Mouse (Mus musculus): ENCODE data around the gene Mrpl14.

DNA sequence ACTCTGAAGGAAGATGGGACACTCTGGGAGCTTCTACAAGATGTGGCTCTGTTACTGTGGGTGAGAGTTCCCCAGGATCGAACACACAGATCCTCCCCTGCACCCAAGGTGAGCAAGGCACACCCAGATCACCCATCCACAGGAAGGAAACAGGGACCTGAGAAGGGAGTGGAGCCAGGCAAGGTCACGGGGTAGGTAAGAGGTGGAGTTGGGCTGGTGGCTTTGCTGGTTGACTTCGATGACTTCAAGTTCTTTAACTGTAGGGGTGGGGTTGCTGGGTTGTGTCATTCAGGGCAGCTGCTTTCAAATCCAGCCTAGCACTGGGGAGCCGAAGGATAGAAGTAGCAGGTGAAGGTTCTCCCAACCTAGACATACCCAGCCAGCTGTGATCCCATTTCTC lies 3.3 kb upstream of the Mrpl14 start:
- TF ChIP-seq CTCF (conservative IDR thresholded peaks at IDR 0.05; ENCODE audit: insufficient read depth, insufficient read length, low read depth, low read length) = no peak
- no peak for TF ChIP-seq POLR2A (IDR thresholded peaks at IDR 0.05; ENCODE audit: low read depth, low read length)

Data from kidney, adult 2 months (tissue).